Mouse (Mus musculus): Measurements from ENCODE around the gene Gm27029.
"Not testable (repeated sequence)": the region's sequence is repeated elsewhere in the genome, so short reads cannot be mapped to it uniquely, and the experiment has no call there.

The Gm27029 gene

DNA sequence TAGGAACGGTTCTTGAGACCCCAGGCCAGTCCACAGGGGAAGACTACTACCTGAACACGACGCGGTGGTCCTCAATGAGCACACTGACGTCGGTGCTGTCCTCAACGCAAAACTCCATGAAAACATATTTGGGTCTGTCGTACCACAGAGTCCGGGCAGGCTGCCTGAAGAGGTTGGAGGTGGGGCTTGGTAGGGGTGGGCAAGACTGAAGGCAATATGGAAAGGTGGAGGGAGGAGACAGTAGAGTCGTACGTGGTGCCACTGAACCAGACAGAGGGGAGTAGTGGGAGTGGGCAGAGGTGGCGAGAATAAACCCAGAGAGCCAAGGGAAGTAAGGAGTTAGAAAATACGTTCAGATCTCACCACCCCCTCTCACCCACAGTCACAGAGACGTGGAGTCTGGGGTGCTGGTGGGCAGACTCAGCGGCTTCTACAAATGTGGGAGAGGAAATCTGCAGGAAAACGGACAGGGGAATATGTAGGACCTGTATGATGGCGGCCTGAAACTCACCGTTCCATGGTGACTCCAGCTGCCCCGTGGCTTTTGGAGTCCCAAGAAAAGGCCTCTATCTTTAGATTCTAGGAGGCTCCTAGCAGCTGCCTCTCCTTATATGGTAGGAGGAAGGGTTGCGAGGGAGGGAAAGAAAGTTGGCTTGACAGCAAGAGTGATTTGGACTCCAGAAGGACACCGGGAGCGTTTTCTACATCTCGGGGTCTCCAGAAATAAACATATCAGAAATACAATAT, at the start of gene Gm27029:
Gene Gm27029, minus strand, starts transcription at position 692 of the 747 bp plus-strand sequence.
- peak; percentile 18 to 63 for DNase-seq (ENCODE audit: low spot score in 2 of 2)

DNA sequence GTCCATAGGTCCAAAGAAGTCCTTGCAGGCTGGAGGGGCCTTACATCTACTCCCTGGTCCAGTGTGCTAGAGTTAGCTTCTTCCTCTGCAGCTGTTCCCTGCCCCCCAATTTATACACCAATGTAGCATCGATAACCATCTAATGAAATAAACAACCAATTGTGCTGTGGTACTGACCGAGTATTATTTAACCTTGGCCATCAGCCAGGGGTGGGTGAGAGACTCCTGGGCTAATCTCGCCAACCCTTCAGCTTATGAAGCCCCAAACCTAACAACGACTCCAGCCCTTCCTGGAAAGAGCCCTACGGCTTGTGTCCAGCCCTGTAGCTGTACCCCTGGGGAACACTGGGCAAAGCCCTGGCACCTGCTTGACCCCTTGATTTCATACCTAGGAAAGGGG, 49.7 kb upstream of the Gm27029 start:
- no peak for DNase-seq (ENCODE audit: low spot score in 2 of 2)

DNA sequence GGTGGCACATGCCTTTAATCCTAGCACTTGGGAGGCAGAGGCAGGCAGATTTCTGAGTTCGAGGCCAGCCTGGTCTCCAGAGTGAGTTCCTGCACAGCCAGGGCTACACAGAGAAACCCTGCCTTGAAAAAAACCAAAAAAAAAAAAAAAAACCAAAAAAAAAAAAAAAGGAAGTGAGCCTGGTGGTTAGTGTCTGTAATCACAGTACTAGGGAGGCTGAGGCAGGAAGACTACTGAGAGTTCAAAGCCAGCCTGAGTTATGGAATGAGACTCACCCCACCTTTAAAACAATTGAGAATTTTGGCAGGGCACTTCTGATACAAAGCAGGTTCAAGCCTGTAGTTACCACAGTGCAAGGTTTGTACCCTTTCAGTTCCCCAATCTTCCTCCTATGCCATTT, 49.1 kb upstream of the Gm27029 start:
- DNase-seq (ENCODE audit: low spot score in 2 of 2): not testable (repeated sequence)

DNA sequence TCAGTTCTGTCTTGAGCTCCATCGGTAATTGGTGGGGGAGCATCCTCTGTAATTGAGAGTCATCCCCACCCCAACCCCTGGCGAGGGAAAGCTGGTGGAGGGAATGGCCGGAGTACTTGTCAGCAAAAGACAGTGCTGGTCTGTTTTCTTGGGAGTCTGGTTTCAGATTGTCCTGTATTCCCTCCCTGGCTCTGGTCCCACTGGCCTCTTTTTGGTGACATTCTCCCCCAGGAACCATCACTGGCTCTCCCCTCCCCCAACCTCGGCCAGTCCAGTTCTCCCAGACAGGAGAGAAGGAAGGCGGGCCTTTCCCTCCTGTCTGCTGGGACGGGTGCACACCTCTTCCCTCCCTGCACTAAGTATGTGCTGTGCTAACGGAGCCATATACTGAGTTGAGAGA, 47.7 kb upstream of the Gm27029 start:
- no peak for DNase-seq (ENCODE audit: low spot score in 2 of 2)

DNA sequence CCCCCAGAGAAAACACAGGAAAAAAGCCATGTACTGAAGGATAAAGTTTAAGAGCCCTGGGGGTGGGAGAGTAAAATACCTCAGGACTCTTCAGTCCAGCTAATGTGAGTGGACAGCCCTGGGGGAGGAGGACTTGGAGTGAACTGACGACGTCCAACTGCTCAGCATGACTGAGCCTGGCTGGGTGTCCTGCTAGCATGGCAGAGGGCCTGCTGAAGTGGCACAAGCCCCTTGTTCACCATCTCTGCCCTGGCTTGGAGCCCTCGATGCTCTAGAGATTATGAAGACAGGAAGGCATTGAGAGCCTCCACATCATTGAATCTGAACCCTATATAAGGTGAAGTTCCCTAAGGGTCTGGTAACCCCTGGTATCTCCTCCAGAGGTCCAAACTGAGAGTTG, 47.3 kb upstream of the Gm27029 start:
- no peak for DNase-seq (ENCODE audit: low spot score in 2 of 2)

DNA sequence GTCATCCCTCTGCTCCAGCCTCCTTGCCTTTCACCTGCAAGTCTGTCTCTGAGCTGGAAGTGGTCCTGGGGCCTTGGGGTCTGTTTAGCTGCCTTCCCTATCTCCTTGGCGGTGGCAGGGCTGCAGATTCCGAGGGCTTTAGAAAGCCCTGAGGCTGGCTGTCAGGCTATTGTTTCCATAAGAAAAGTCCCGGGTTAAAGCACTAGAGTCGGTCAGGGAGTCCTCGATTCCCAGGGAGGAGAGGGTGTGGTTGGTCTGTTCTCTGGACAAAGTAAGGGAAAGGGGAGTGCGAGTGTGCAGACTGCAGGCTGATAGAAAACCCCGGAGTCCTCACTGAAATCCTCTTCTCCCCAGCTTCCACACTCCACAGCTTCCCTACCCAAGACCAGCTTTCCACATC, 45.6 kb upstream of the Gm27029 start:
- DNase-seq (ENCODE audit: low spot score in 2 of 2): no peak

DNA sequence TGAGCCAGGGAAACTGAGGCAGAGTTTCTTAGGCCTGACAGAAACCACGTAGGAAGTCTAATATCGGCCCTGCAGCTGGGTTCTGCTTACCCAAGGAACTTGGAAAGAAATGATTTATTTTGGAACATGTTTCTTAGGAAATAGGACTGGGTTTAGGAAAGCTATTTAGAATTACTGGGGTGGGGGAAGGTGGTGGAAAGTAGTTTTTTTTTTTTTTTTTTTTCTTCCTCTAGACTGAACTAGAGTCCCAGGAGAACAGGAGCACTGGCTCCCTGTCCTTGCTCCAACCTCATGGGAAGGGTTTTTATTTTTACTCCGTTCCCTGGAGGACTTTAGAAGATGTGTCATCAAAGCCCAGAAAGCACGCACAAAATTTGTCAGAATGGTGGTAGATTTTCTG, 44.6 kb upstream of the Gm27029 start:
- DNase-seq (ENCODE audit: low spot score in 2 of 2): no peak

DNA sequence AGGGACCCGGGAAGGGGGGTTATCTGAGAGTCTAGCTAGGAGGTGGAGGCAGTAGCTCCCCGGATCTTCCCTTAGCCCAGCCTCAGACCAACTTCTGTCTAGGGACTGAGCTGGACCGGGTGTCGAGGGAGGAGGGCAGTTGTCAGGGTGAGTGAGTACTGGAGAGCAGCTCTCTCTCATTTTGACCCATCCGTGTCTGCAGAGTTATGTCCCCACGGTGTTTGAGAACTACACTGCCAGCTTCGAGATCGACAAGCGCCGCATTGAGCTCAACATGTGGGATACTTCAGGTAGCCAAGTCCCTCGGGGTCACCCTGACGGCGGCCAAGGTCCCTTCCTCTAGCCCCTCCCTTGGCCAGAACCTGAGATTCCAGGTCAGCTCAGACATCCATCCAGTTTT, 44.1 kb upstream of the Gm27029 start:
- no peak for DNase-seq (ENCODE audit: low spot score in 2 of 2)

DNA sequence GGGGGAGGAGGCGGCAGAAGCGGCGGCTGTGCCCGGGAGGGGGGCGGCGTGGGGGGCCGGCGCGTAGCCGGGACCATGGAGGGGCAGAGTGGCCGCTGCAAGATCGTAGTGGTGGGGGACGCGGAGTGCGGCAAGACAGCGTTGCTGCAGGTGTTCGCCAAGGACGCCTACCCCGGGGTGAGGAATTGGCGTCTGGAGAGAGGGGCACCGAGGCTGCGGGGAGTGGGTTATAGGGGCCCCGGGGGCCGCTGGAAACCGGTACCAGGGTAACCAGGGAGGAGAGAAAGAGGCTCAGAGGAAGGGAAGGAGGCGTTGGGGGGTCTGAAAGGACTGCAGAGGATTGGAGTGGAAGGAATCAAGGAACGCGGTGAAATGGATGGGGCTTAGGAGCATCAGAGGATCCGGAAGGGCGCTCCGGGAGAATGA, 43.7 kb upstream of the Gm27029 start:
- DNase-seq (ENCODE audit: low spot score in 2 of 2): peak in 1 of 2 experiments; percentile 20

DNA sequence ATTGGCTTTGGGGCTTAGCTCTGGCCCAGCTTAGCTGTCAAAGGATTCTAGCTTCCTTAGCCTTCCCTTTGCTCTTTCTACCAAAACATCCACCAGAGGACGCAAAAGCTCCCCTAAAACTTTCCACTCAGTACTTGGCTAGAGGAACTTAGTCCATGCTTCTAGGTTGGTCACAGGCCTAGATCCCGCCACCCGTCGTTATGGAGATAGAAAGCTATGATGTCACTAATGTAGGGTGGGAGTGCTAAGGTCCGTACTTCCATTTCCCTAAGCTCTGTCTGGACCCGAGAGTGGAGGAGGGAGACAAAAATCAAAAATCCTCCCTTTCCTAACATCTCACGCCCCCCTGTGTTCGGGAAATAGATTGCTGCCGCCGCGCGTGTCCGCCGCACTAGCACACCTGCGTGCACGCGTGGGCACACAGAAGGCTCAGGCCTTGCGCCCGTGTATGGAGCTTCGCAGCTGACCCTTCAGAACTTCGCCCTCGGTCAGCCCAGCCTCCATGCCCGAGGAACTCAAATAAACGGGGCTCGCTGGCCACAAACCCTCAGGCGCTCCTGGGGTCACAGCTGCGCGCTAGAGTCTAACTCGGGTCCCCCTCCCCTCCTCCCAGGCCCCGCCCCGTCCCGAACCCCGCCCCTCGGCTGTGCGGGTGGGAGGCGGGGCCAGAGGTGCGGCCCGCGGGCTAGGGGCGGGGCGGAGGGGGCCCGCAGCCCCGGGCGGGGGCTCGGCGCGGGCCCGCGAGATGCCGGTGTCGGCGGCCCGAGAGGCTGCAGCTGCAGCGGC, 43.1 kb upstream of the Gm27029 start:
- peak; percentile 70 to 75 for DNase-seq (ENCODE audit: low spot score in 2 of 2)

DNA sequence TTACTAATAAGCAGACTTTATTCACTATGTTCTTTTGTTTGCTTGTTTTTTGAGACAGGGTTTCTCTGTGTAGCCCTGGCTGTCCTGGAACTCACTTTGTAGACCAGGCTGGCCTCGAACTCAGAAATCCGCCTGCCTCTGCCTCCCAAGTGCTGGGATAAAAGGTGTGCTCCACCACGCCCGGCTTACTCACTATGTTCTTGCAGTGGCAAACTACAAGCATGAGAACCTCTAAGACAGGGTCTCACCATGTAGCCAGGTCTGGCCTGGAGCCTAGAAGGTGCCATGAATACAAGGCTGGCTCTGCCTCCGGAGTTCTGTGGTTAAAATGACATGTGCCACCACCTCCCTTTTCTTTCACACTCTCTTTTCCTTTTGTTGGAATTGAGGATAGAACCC, 42.0 kb upstream of the Gm27029 start:
- DNase-seq (ENCODE audit: low spot score in 2 of 2): not testable (repeated sequence)

DNA sequence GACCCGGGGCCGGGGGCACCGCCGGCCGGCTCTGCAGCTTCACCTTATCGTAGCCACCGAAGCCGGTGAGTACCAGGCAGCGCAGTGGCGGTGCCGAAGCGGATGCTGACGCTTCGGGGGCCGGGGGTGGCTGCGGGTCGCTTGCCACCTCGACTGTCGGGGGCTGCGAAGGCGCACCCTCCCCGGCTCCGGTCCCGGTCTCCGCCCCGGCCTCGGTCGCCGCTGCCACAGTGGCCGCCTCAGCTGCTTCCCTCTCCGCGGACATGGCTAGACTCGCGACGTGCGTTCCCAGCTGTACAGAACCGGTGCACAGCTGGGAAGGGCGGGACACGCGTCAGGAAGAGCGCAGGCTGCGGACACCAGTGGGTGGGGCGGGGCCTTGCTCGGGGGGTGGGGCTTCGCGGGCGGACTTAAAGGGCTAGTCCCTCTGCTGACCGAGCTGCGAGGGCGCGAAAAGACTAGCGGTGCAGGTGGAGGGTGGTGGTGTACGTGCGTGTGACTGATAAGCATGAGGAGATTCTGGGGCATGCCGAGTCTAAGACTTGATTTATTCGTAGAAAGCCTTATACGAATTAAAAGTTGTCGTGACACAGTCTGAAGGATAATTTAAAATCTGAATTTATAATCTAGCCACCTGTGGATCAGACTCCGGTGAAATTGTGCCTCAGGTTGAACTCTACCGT, 41.4 kb upstream of the Gm27029 start, which contains the start of gene Vat1:
Gene Vat1, minus strand, starts transcription at position 362 of the 683 bp plus-strand sequence.
- DNase-seq (ENCODE audit: low spot score in 2 of 2): peak; percentile 48 to 59

DNA sequence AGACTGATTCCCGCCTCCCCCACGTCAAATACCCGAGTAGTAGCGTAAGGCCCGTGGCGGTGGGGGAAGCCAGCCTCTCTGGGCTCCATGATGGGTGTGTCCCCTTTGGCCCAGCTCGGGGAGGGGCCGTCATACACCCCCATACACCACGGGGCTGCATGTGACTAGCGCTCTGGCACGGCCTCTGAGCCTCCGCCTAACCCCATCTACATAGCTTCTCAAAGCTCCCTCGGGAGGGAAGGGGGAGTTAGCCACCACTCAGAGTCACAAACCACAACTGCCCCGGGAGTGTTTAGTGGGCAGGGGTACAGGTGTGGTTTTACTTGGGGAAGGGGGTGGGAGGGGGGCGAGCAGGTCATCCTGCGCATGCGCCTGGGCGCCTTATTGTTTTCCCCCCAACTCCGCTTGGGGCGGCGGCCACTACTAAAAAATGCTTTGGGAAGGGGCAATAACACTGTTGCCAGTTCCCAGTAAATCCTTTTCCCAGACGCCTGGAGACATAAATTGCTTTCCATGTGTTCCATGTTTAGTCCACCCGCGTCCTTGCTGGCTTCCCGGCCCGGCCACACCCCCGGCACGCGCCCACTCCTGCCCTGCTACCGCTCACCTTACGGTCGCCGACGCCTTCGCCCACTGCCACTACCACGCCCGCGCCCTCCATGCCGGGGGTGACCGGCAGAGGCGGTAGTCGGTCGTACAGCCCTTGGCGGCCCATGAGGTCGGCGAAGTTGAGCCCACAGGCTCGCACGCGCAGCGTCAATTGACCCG, 40.7 kb upstream of the Gm27029 start:
- no peak for DNase-seq (ENCODE audit: low spot score in 2 of 2)

DNA sequence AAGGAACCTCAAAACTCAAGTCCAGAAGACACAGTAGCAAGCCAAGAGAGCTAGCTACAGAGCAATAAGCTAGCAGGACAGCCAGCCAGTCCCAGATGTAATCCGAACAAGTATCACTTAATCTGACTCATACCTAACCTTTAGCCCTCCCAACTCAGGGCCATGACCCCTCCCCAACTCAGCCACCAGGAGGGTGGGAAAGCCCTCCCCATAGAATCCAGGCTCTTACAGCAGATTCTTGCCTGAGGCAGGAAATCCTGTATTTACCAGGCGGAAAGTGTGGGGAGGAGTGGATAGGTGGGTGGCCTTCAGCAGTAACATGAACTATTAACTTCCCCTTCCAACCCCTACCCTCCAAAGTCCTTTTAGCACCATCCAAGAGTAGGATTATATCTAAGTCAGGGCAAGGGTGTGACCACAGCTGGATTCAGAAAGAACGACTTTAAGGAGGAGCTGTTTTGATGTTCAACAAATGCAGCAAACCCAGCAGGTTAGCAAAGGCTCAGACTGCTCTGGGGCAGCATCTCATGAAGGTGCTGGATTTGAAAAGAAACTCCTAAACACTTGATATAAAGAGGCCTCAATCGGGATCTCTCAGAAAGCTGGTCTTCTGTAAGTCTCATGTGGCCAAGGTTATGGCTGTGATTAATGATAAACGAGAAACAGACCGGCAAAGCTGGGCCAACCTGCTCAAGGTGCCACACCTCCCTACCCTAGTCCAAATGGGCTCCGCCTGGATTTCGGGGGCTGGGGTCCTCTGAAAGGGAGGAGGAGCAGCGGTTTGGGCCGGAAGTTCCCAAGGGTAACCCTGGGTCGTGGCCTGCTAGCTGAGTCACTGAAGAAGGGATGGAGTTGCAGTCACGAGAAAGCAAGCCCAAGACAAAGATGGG, 39.9 kb upstream of the Gm27029 start, which contains the start of gene Rnd2:
Gene Rnd2, plus strand, starts transcription at position 789 of the 890 bp plus-strand sequence.
- no peak for DNase-seq (ENCODE audit: low spot score in 2 of 2)

DNA sequence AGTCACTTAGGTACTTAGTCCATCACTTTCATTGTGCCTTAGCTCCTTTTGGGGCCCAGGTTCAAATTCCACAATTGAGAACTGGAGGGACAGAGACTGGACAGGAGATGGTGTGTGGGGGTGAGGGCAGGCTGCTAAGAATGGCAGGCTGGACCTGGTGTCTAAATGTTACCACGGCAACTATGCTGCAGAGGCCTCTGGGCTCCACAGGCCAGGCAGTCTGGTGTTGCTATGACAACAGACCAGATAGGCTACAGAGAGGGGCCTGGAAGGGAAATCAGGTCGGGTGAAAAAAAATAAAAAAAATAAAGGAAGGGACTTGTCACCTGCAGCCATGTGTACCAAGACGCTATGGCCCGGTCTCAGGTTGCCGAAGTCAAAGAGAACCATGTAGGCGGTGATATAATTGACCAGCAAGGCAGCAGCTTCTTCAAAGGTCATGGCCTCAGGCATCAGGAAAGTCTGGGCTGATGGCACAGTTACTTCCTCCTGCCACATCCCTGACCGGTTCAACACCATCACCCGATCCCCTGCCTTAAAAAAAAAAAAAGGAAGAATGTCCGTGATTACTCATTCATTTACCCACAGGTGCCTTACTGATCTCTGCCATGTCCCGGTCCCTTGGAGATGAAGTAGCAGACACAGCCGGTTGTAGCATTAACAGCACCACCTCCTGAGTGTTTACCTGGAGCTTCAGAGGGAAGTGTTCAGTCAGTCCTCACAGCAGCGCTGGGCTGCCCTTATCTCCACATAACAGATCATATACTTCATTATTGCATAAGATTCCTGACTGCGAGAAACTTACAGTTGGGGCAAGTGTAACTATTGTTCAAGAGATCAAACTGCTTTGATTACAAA, 38.2 kb upstream of the Gm27029 start:
- DNase-seq (ENCODE audit: low spot score in 2 of 2): no peak

DNA sequence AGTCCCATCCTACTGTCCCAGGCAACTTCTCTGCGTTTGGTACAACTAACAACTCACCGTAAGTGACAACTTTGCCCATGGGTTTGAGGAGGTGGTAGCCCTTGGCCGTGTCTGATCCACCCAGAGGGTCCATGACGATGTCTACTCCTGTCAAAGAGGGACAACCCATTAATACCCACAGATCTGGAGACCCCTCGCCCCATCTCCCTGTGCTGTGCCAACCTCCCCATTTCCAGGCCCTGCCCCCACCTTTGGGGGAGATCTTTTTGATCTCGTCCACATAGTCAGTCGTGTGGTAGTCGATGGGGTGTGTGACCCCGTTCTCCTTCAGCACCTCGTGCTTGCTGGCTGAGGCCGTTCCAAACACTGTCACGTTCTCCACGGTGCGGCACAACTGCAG, 37.5 kb upstream of the Gm27029 start:
- DNase-seq (ENCODE audit: low spot score in 2 of 2): no peak

DNA sequence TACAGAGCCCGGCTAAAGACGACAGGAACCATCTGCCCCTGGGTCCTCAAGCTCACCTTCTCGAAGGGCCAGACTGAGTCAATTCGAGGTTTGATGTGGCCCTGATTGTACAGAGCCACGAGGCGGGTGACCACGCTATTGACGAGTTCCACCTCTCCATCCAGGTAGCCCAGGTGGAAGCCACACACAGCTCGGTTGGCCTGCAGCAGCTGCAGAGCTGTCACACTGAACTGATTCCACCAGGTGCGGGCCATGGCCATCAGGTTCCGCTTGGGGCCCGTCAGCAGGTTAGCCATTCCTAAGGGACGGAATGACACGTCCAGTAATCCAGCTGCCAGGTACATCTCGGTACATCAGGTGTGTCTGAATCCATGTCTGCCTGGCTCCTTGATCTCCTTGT, 35.7 kb upstream of the Gm27029 start:
- no peak for DNase-seq (ENCODE audit: low spot score in 2 of 2)

DNA sequence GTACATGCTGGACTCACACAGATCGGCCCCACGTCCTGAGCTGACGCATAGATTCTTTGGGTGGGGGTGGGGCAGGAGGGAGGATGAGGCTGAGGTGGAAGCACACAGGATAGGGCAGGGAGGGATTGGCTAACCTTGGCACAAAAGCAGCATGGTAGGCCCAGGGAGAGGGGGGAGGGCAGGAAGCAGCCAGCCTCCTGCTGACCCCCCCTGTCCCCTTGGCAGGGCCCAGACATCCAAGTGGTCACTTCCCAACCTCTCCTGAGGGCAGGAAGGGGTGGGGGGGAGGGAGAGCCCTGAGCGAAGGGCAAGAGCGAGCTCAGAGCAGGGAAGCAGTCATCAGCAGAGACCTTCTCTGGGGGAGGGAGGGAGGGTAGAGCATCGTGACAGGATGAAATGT, 35.1 kb upstream of the Gm27029 start:
- no peak for DNase-seq (ENCODE audit: low spot score in 2 of 2)

DNA sequence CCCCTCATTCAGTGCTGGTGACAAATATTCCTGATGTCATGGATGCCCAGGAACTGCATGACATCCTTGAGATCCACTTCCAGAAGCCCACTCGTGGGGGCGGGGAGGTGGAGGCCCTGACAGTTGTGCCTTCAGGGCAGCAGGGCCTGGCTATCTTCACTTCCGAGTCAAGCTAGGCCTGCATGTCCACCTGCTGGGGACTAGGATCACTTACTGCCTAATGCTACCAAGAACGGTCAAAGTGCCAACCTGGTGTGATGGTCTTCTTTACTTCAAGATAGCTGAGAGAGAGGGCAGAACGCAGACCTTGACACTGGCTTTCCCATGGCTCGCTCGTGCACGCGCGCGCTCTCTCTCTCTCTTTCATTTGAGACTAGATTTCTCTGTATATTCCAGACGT, 33.6 kb upstream of the Gm27029 start:
- no peak for DNase-seq (ENCODE audit: low spot score in 2 of 2)

DNA sequence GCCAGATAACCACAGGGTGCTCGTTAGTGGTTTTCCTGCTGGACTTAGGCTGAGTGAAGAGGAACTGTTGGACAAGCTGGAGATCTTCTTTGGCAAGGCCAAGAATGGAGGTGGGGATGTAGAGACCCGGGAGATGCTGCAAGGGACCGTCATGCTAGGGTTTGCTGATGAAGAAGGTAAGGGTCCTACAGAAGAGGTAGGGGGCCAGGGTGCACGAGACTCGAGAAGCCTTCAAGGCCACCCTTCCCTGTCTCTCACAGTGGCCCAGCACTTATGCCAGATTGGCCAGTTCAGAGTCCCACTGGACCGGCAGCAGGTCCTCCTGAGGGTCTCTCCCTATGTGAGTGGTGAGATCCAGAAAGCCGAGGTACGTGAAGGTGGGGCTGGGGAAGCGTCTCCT, 33.0 kb upstream of the Gm27029 start:
- no peak for DNase-seq (ENCODE audit: low spot score in 2 of 2)
